Mouse (Mus musculus): ENCODE measurements around the gene S1pr5. TPM values are rescaled to one million over a fixed set of nuclear protein-coding genes. Genes with fewer than 3 reads are reported as not detected.

The S1pr5 gene
- 0.08 and 0.11 TPM in 2 replicates for polyA plus RNA-seq (2015; fragmentation: Nextera tagmentation; extraction: Ambion mirVana)

GRCm38 (mm10) chr9:21248326-21248725 is at the start of gene S1pr5:
Gene S1pr5 (minus strand): TSS chr9:21248443.

GRCm38 (mm10) chr9:21291022-21291787 is 43.0 kb upstream of the S1pr5 start, which contains the start of gene Cdkn2d:
Gene Cdkn2d (minus strand): TSS chr9:21291407.

GRCm38 (mm10) chr9:21287571-21288402 is 39.5 kb upstream of the S1pr5 start, which contains the start of gene Kri1:
Gene Kri1 (minus strand): TSS chr9:21287969.

GRCm38 (mm10) chr9:21265000-21265561 is 16.8 kb upstream of the S1pr5 start, which contains the start of gene Atg4d:
Gene Atg4d (plus strand): TSS chr9:21265293.

GRCm38 (mm10) chr9:21238733-21239464 is 9.3 kb downstream of the S1pr5 start, which contains the start of gene Keap1:
Gene Keap1 (minus strand): TSS chr9:21239361.

Other genes starting within 250 kb of the S1pr5 start
- 98.2 and 105 TPM in 2 replicates for gene Mrpl4, start 245.7 kb downstream of the S1pr5 start, polyA plus RNA-seq (2015; fragmentation: Nextera tagmentation; extraction: Ambion mirVana)
- 15.9 and 21.2 TPM in 2 replicates for gene Icam1, start 232.5 kb downstream of the S1pr5 start, polyA plus RNA-seq (2015; fragmentation: Nextera tagmentation; extraction: Ambion mirVana)
- 0.82 and 0.83 TPM in 2 replicates for gene Icam4, start 219.1 kb downstream of the S1pr5 start, polyA plus RNA-seq (2015; fragmentation: Nextera tagmentation; extraction: Ambion mirVana)
- gene Icam5, start 216.4 kb downstream of the S1pr5 start, polyA plus RNA-seq (2015; fragmentation: Nextera tagmentation; extraction: Ambion mirVana), result 0.08 and 0.14 TPM in 2 replicates
- gene Zglp1, start 181.3 kb downstream of the S1pr5 start, polyA plus RNA-seq (2015; fragmentation: Nextera tagmentation; extraction: Ambion mirVana), result not detected in 2 replicates
- 0.19 and 0.22 TPM in 2 replicates for gene Gm49373, start 175.3 kb downstream of the S1pr5 start, polyA plus RNA-seq (2015; fragmentation: Nextera tagmentation; extraction: Ambion mirVana)
- gene Fdx1l, start 174.8 kb downstream of the S1pr5 start, polyA plus RNA-seq (2015; fragmentation: Nextera tagmentation; extraction: Ambion mirVana), result 45.2 and 48.2 TPM in 2 replicates
- 0.52 and 0.77 TPM in 2 replicates for gene Gm38431, start 156.4 kb downstream of the S1pr5 start, polyA plus RNA-seq (2015; fragmentation: Nextera tagmentation; extraction: Ambion mirVana)
- 21.1 and 26.9 TPM in 2 replicates for gene Raver1, start 156.4 kb downstream of the S1pr5 start, polyA plus RNA-seq (2015; fragmentation: Nextera tagmentation; extraction: Ambion mirVana)
- gene Tyk2, start 117.2 kb downstream of the S1pr5 start, polyA plus RNA-seq (2015; fragmentation: Nextera tagmentation; extraction: Ambion mirVana), result 9.0 and 9.8 TPM in 2 replicates
- gene Cdc37, start 98.5 kb downstream of the S1pr5 start, polyA plus RNA-seq (2015; fragmentation: Nextera tagmentation; extraction: Ambion mirVana), result 166 and 173 TPM in 2 replicates
- gene Pde4a, start 82.7 kb downstream of the S1pr5 start, polyA plus RNA-seq (2015; fragmentation: Nextera tagmentation; extraction: Ambion mirVana), result 3.7 and 4.5 TPM in 2 replicates
- gene Keap1, start 9.1 kb downstream of the S1pr5 start, polyA plus RNA-seq (2015; fragmentation: Nextera tagmentation; extraction: Ambion mirVana), result 38.9 and 41.2 TPM in 2 replicates
- gene Atg4d, start 16.9 kb upstream of the S1pr5 start, polyA plus RNA-seq (2015; fragmentation: Nextera tagmentation; extraction: Ambion mirVana), result 20.9 and 25.4 TPM in 2 replicates
- 8.3 and 8.4 TPM in 2 replicates for gene Kri1, start 39.5 kb upstream of the S1pr5 start, polyA plus RNA-seq (2015; fragmentation: Nextera tagmentation; extraction: Ambion mirVana)
- gene Cdkn2d, start 43.0 kb upstream of the S1pr5 start, polyA plus RNA-seq (2015; fragmentation: Nextera tagmentation; extraction: Ambion mirVana), result 27.9 and 29.2 TPM in 2 replicates
- 24.7 and 28.5 TPM in 2 replicates for gene Ap1m2, start 63.9 kb upstream of the S1pr5 start, polyA plus RNA-seq (2015; fragmentation: Nextera tagmentation; extraction: Ambion mirVana)
- gene Slc44a2, start 72.3 kb upstream of the S1pr5 start, polyA plus RNA-seq (2015; fragmentation: Nextera tagmentation; extraction: Ambion mirVana), result 106 and 120 TPM in 2 replicates
- gene Ilf3, start 119.4 kb upstream of the S1pr5 start, polyA plus RNA-seq (2015; fragmentation: Nextera tagmentation; extraction: Ambion mirVana), result 52.5 and 56.4 TPM in 2 replicates
- 27.3 and 30.2 TPM in 2 replicates for gene Qtrt1, start 163.4 kb upstream of the S1pr5 start, polyA plus RNA-seq (2015; fragmentation: Nextera tagmentation; extraction: Ambion mirVana)
- 75.4 and 77.2 TPM in 2 replicates for gene Dnm2, start 176.5 kb upstream of the S1pr5 start, polyA plus RNA-seq (2015; fragmentation: Nextera tagmentation; extraction: Ambion mirVana)

Data from urinary bladder, postnatal 0 days (tissue).